Mouse (Mus musculus): ENCODE data around the gene Spata20.

DNA sequence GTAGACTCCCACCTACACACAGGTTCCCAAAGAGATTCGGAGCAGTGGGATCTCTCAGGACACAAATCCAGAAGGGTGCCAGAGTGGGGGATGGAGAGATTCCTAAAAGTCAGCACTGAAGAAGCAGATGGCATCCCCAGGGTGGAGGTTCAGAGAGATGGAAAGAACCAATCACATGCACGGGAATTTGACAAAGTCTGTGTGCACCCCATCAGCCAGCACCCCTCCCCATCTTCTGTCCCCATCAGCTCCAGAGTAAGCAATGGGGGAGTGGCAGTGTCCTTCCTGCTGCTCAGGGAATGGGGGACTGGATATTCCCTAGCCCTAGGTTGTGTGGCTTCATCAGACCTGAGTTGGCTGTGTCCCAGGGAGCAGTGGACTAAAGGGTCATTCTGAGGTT is 13.1 kb upstream of the Spata20 start:
- no peak for TF ChIP-seq POLR2A (IDR thresholded peaks at IDR 0.05; ENCODE audit: borderline replicate concordance, low read depth, low read length)
- no peak for TF ChIP-seq CTCF (IDR thresholded peaks at IDR 0.05; ENCODE audit: low read depth, low read length)
